8 mouse cellular contexts compared by ENCODE assay signal in genomic region chr7:126703757-126704077, GRCm38 (mm10). TPM values are rescaled to one million over a fixed set of nuclear protein-coding genes. Genes with fewer than 3 reads are reported as not detected.
DNase-seq lines count a peak whose midpoint lies in the region; ATAC-seq and TF ChIP-seq lines count a peak whose summit lies in the region.

No protein-coding gene starts in this region.

- no peak overlapping the region for H3K9ac ChIP-seq in embryonic facial prominence, embryonic 11.5 days (replicated peaks; ENCODE audit: low read length)
- peak overlapping the region; percentile 34 for H3K9ac ChIP-seq in limb, embryonic 11.5 days (ENCODE audit: low read length)

- no peaks in the 10 kb centered on the region for H3K36me3 ChIP-seq in kidney, adult 2 months (ENCODE audit: control insufficient read depth, insufficient read depth, low read length)
- H3K36me3 ChIP-seq in G1E (replicated peaks), result peaks cover 43% of the 10 kb centered on the region
- H3K36me3 ChIP-seq in embryonic facial prominence, embryonic 11.5 days (replicated peaks; ENCODE audit: control insufficient read depth, insufficient read depth, low read depth, low read length), result no peaks in the 10 kb centered on the region
- H3K36me3 ChIP-seq in limb, embryonic 11.5 days (ENCODE audit: control insufficient read depth, insufficient read depth, low read length), result no peaks in the 10 kb centered on the region

- H3K9me3 ChIP-seq in G1E (replicated peaks), result no peaks in the 10 kb centered on the region
- H3K9me3 ChIP-seq in embryonic facial prominence, embryonic 11.5 days (replicated peaks; ENCODE audit: control insufficient read depth, low read length), result no peaks in the 10 kb centered on the region
- no peaks in the 10 kb centered on the region for H3K9me3 ChIP-seq in limb, embryonic 11.5 days (ENCODE audit: control insufficient read depth, low read length)

- TF ChIP-seq CTCF in kidney, adult 2 months (conservative IDR thresholded peaks at IDR 0.05; ENCODE audit: insufficient read depth, insufficient read length, low read depth, low read length), result no peak
- no peak for TF ChIP-seq CTCF in G1E (IDR thresholded peaks at IDR 0.05; ENCODE audit: low read depth, low read length)

- 27% methylated on average over 7 of the region's 7 CpGs for WGBS in kidney, adult 2 months
- WGBS in embryonic facial prominence, embryonic 11.5 days, result 19% methylated on average over 7 of the region's 7 CpGs
- WGBS in limb, embryonic 11.5 days, result 15% methylated on average over 7 of the region's 7 CpGs

- H3K27me3 ChIP-seq in kidney, adult 2 months (replicated peaks; ENCODE audit: control insufficient read depth, insufficient read depth, low read length), result 0 out of 2 replicates have a peak, but pooled peaks cover 2% of the 10 kb centered on the region
- H3K27me3 ChIP-seq in G1E (ENCODE audit: insufficient read depth, low read length), result peaks cover 35% of the 10 kb centered on the region
- peaks cover 2% of the 10 kb centered on the region; the same call in 1 of the 2 replicates for H3K27me3 ChIP-seq in embryonic facial prominence, embryonic 11.5 days (ENCODE audit: control insufficient read depth, insufficient read depth, low read length)
- H3K27me3 ChIP-seq in limb, embryonic 11.5 days (ENCODE audit: control insufficient read depth, insufficient read depth, low read length), result peaks cover 5% of the 10 kb centered on the region; the same call in 1 of the 2 replicates

- H3K4me3 ChIP-seq in kidney, adult 2 months (ENCODE audit: insufficient read depth, low read depth, low read length), result peak overlapping the region; percentile 20; the same call in 1 of the 2 replicates
- H3K4me3 ChIP-seq in G1E (ENCODE audit: low read depth, low read length), result peak overlapping the region; percentile 80
- H3K4me3 ChIP-seq in embryonic facial prominence, embryonic 11.5 days (ENCODE audit: low read depth, low read length), result peak overlapping the region; percentile 52
- peak overlapping the region; percentile 62; the same call in 1 of the 2 replicates for H3K4me3 ChIP-seq in limb, embryonic 11.5 days (ENCODE audit: low read depth, low read length)

- no peak for ATAC-seq in G1E (ENCODE audit: extremely low read depth, insufficient number of reproducible peaks, low FRiP score, poor library complexity, severe bottlenecking)
- no peak for ATAC-seq in embryonic facial prominence, embryonic 11.5 days (replicated peaks; ENCODE audit: insufficient number of reproducible peaks, low FRiP score, low TSS enrichment, low read depth)
- no peak for ATAC-seq in limb, embryonic 11.5 days (ENCODE audit: insufficient number of reproducible peaks, low FRiP score, low TSS enrichment, low read depth)

- TF ChIP-seq POLR2A in kidney, adult 2 months (IDR thresholded peaks at IDR 0.05; ENCODE audit: low read depth, low read length), result no peak

- no peaks in the 10 kb centered on the region for H3K4me1 ChIP-seq in kidney, adult 2 months (ENCODE audit: control insufficient read depth, insufficient read depth, low read length)
- H3K4me1 ChIP-seq in G1E (ENCODE audit: insufficient read depth, low read depth, low read length), result peaks cover 81% of the 10 kb centered on the region
- 0 out of 2 replicates have a peak, but pooled peaks cover 6% of the 10 kb centered on the region for H3K4me1 ChIP-seq in embryonic facial prominence, embryonic 11.5 days (ENCODE audit: control insufficient read depth, insufficient read depth, low read length)
- H3K4me1 ChIP-seq in limb, embryonic 11.5 days (ENCODE audit: control insufficient read depth, insufficient read depth, low read length), result peaks cover 8% of the 10 kb centered on the region

- no peak for DNase-seq in kidney, adult 2 months
- no peak for DNase-seq in kidney, postnatal 25 days
- no peak for DNase-seq in G1E (ENCODE audit: low spot score)
- DNase-seq in embryonic facial prominence, embryonic 11.5 days (ENCODE audit: low spot score), result no peak
- no peak for DNase-seq in limb, embryonic 11.5 days (ENCODE audit: low spot score)
- peak; percentile 48 to 57 for DNase-seq in spleen, postnatal 36 days (ENCODE audit: low spot score in 2 of 2)
- DNase-seq in adrenal gland, postnatal 4 days (ENCODE audit: low spot score in 2 of 2), result no peak
- DNase-seq in urinary bladder, adult 2 months (ENCODE audit: low spot score), result no peak

- H3K27ac ChIP-seq in kidney, adult 2 months (ENCODE audit: insufficient read depth, low read depth, low read length), result no peak overlapping the region
- 0 out of 2 replicates have a peak overlapping the region, but pooled peaks have one; percentile 2 for H3K27ac ChIP-seq in embryonic facial prominence, embryonic 11.5 days (replicated peaks; ENCODE audit: low read depth, low read length)
- H3K27ac ChIP-seq in limb, embryonic 11.5 days (replicated peaks; ENCODE audit: low read depth, low read length), result no peak overlapping the region

- peak overlapping the region; percentile 94 for H3K4me2 ChIP-seq in embryonic facial prominence, embryonic 11.5 days (ENCODE audit: low read depth, low read length)
- H3K4me2 ChIP-seq in limb, embryonic 11.5 days (ENCODE audit: low read depth, severe bottlenecking), result peak overlapping the region; percentile 99

RNA-seq across cellular contexts. Expression of gene Coro1a, which starts 3.9 kb away (rescaled TPM):
- polyA plus RNA-seq in kidney, adult 2 months (2012; rRNA removed), result 22.7 and 71.6 TPM in 2 replicates
- total RNA-seq in G1E (2014; fragmentation: Nextera tagmentation) (36.0 and 50.1 TPM in 2 replicates), G1E (2017) (162 and 174 TPM in 2 replicates)
- polyA plus RNA-seq in G1E (2012), result 178 and 186 TPM in 2 replicates
- 37.5 and 42.5 TPM in 2 replicates for polyA plus RNA-seq in embryonic facial prominence, embryonic 11.5 days (2014; fragmentation: Nextera tagmentation; extraction: Ambion mirVana)
- 35.9 and 37.7 TPM in 2 replicates for polyA plus RNA-seq in limb, embryonic 11.5 days (2014; fragmentation: Nextera tagmentation; extraction: Ambion mirVana)
- 10 to 100 TPM; 15.5 to 18.9 TPM for total RNA-seq in adrenal gland, postnatal 4 days (2021)
- 34.8 and 39.4 TPM in 2 replicates for polyA plus RNA-seq in urinary bladder, adult 2 months (2012; rRNA removed)

RNA-seq across cellular contexts. Expression of gene Slx1b, which starts 8.1 kb away (rescaled TPM):
- polyA plus RNA-seq in kidney, adult 2 months (2012; rRNA removed), result 13.1 and 17.2 TPM in 2 replicates
- total RNA-seq in G1E (2014; fragmentation: Nextera tagmentation) (3.5 and 3.8 TPM in 2 replicates), G1E (2017) (4.5 and 7.0 TPM in 2 replicates)
- polyA plus RNA-seq in G1E (2012), result 4.9 and 8.1 TPM in 2 replicates
- 10.0 and 10.4 TPM in 2 replicates for polyA plus RNA-seq in embryonic facial prominence, embryonic 11.5 days (2014; fragmentation: Nextera tagmentation; extraction: Ambion mirVana)
- polyA plus RNA-seq in limb, embryonic 11.5 days (2014; fragmentation: Nextera tagmentation; extraction: Ambion mirVana), result 8.8 and 9.3 TPM in 2 replicates
- 10 to 100 TPM; 18.4 to 18.9 TPM for total RNA-seq in adrenal gland, postnatal 4 days (2021)
- polyA plus RNA-seq in urinary bladder, adult 2 months (2012; rRNA removed), result 19.3 and 22.5 TPM in 2 replicates

RNA-seq across cellular contexts. Expression of gene Bola2, which starts 8.5 kb away (rescaled TPM):
- polyA plus RNA-seq in kidney, adult 2 months (2012; rRNA removed), result 63.9 and 67.2 TPM in 2 replicates
- total RNA-seq in G1E (2014; fragmentation: Nextera tagmentation), result 77.5 and 93.8 TPM in 2 replicates
- 117 and 161 TPM in 2 replicates for total RNA-seq in G1E (2017)
- 189 and 303 TPM in 2 replicates for polyA plus RNA-seq in G1E (2012)
- polyA plus RNA-seq in embryonic facial prominence, embryonic 11.5 days (2014; fragmentation: Nextera tagmentation; extraction: Ambion mirVana), result 143 and 147 TPM in 2 replicates
- polyA plus RNA-seq in limb, embryonic 11.5 days (2014; fragmentation: Nextera tagmentation; extraction: Ambion mirVana), result 152 and 160 TPM in 2 replicates
- total RNA-seq in adrenal gland, postnatal 4 days (2021), result 10 to 100 TPM; 85.4 to 98.8 TPM
- 32.6 and 37.6 TPM in 2 replicates for polyA plus RNA-seq in urinary bladder, adult 2 months (2012; rRNA removed)

RNA-seq across cellular contexts. Expression of gene Sult1a1, which starts 27.5 kb away (rescaled TPM):
- 29.0 and 30.1 TPM in 2 replicates for polyA plus RNA-seq in kidney, adult 2 months (2012; rRNA removed)
- total RNA-seq in G1E (2014; fragmentation: Nextera tagmentation) (not detected in 2 replicates), G1E (2017) (0.12 and 0.33 TPM in 2 replicates)
- polyA plus RNA-seq in G1E (2012), result not detected in 2 replicates
- 0.15 and 0.70 TPM in 2 replicates for polyA plus RNA-seq in embryonic facial prominence, embryonic 11.5 days (2014; fragmentation: Nextera tagmentation; extraction: Ambion mirVana)
- 0.23 and 0.47 TPM in 2 replicates for polyA plus RNA-seq in limb, embryonic 11.5 days (2014; fragmentation: Nextera tagmentation; extraction: Ambion mirVana)
- total RNA-seq in adrenal gland, postnatal 4 days (2021), result 10 to 100 TPM; 24.0 to 45.6 TPM
- 28.5 and 29.2 TPM in 2 replicates for polyA plus RNA-seq in urinary bladder, adult 2 months (2012; rRNA removed)

RNA-seq across cellular contexts. Expression of gene Sgf29, which starts 54.6 kb away (rescaled TPM):
- 28.1 and 34.7 TPM in 2 replicates for polyA plus RNA-seq in kidney, adult 2 months (2012; rRNA removed)
- total RNA-seq in G1E (2014; fragmentation: Nextera tagmentation) (159 and 175 TPM in 2 replicates), G1E (2017) (36.8 and 57.3 TPM in 2 replicates)
- 61.3 and 124 TPM in 2 replicates for polyA plus RNA-seq in G1E (2012)
- 51.2 and 53.7 TPM in 2 replicates for polyA plus RNA-seq in embryonic facial prominence, embryonic 11.5 days (2014; fragmentation: Nextera tagmentation; extraction: Ambion mirVana)
- polyA plus RNA-seq in limb, embryonic 11.5 days (2014; fragmentation: Nextera tagmentation; extraction: Ambion mirVana), result 61.9 and 65.6 TPM in 2 replicates
- total RNA-seq in adrenal gland, postnatal 4 days (2021), result 10 to 100 TPM; 30.4 to 33.5 TPM
- polyA plus RNA-seq in urinary bladder, adult 2 months (2012; rRNA removed), result 24.5 and 27.7 TPM in 2 replicates

Comparison
In these comparisons a context has a peak if more than half of its experiments do, and no peak if none do; other contexts are left out.
1. DNase-seq: peak in spleen, postnatal 36 days (2 of 2); none in kidney, adult 2 months (single experiment), kidney, postnatal 25 days (0 of 2), G1E (single experiment), embryonic facial prominence, embryonic 11.5 days (single experiment), limb, embryonic 11.5 days (single experiment), adrenal gland, postnatal 4 days (0 of 2) and urinary bladder, adult 2 months (single experiment).
2. H3K4me3 ChIP-seq: peak in every context shown above with its lines; median percentile 80 in G1E; 62 in limb, embryonic 11.5 days; 52 in embryonic facial prominence, embryonic 11.5 days; 20 in kidney, adult 2 months.